Mouse (Mus musculus): ENCODE results near the gene Camk1d. TPM values are rescaled to one million over a fixed set of nuclear protein-coding genes. Genes with fewer than 3 reads are reported as not detected.

Camk1d gene
- total RNA-seq, 2 experiments from 2014 or later, result 99.2 to 101 TPM

DNA sequence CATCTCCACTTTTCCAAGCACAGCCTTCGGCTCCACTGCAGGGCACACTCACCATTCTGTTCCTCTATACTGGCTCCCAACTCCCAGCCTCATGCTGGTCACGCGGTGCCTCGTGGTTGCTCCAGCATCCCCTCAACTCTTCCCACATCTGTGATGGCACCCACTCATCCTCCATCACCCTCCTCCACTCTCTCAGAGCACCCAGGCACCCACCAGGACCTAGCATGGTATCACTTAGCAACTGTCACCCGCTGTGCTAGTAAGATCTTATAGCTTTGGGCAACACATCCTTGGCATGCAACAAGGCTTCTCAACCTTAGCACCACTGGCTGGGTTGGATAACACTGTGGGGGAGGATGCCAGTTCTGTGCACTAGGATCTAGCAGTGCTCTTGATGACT is 115.8 kb downstream of the Camk1d start:
- no peak for DNase-seq (ENCODE audit: extremely low spot score in 1 of 2, low spot score in 2 of 2)
- intact Hi-C loops (cut with DNase I), result no loop called here

DNA sequence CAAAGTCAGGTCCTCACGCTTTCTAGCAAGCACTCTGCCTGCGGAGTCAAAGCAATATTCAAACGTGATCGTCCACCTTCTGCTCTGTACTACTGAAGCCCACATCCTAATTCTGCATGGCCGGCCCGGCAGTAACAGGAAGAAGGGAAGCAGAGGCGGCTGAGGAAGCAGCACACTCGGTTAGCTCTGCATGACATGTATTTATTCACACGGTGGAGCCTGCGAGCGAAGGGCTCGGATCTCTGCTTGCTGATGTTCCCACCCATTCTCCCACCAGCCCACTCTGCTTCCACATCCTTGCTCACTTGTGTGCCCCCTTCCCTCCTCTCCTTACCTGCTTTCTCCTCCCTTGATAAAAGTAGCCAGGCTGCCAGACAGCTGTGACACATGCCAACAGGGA is 117.4 kb downstream of the Camk1d start:
- peak in 1 of 2 experiments; percentile 47 for DNase-seq (ENCODE audit: extremely low spot score in 1 of 2, low spot score in 2 of 2)
- intact Hi-C loops (cut with DNase I), result no loop called here

GRCm38 (mm10) chr2:5595356-5596191 is 118.7 kb downstream of the Camk1d start:
- intact Hi-C loops (cut with DNase I), result no loop called here
- DNase-seq (ENCODE audit: extremely low spot score in 1 of 2, low spot score in 2 of 2), result no peak

DNA sequence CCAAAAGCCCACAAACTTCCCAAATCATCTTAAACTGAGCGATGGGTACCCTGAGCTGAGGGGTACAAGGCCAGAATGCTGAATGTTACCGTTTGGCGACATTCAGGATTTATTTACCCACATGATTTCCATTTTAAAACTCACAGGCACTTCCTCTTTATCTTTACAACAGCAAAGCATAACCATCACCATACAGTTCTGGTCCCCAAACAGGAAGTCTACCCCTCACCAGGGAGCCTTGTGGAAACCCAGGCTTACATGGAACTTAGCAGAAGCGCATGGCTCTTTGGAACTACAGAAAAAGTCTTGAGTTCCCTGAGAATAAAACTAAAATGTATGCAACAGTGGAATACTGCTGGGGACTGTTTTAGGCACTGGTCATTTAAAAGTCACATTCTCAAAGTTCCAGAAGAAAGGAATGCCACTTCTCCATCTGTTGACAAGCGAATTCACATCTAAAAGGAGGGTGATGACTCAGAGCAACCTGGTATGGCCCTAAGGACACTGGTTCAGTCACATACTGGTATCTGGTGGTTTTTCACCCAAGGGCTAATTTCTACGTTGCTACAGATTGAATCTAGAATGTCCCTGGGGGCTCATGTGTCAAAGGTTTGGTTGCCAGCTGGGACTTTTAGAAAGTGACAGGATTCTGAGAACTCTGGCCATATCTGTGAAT is 121.7 kb downstream of the Camk1d start:
- no peak for DNase-seq (ENCODE audit: extremely low spot score in 1 of 2, low spot score in 2 of 2)
- intact Hi-C loops (cut with DNase I), result no loop called here

DNA sequence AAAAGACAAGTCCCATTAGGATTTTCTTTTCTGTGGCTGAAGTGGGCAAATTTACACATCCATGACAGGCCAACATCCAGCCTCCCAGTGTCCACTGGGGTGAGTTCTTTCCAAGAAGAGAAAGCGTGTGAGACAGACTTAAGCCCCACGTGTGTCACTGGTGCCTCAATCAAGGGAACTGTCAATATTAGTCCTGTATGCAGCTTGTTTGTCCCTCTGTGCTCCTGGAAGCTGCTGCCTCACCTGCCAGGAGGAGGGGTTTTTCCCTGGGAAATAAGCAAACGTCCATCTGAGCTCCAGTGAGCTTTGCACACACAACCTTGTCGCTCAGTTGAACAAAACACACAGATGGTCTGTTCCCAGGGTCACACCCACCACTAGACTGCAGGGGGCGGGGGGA is 124.2 kb downstream of the Camk1d start:
- intact Hi-C loops (cut with DNase I), result no loop called here
- no peak for DNase-seq (ENCODE audit: extremely low spot score in 1 of 2, low spot score in 2 of 2)

DNA sequence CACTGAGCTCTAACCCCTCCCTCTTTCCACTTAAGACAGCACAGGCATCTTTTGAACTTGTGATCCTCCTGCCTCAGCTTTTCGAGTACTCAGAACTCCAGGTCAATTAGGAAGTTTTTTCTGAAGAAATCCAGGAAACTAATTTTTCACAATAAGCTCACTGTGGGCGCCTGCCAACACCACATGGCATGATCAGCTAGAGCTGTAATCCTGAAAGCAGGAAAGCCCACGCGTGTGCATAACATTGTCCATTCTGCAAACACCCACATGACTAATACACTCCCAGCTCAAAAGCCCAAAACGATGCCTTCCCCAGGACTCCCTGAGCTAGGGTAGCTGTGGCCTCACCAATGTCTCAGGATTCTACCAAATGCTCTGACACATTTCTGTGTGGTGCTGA is 125.2 kb downstream of the Camk1d start:
- intact Hi-C loops (cut with DNase I), result no loop called here
- DNase-seq (ENCODE audit: extremely low spot score in 1 of 2, low spot score in 2 of 2), result no peak

GRCm38 (mm10) chr2:5588329-5588982 is 125.9 kb downstream of the Camk1d start:
- no peak for DNase-seq (ENCODE audit: extremely low spot score in 1 of 2, low spot score in 2 of 2)
- intact Hi-C loops (cut with DNase I), result no loop called here

- no peak for DNase-seq (ENCODE audit: extremely low spot score in 1 of 2, low spot score in 2 of 2)
- intact Hi-C loops (cut with DNase I), result no loop called here
Observed at GRCm38 (mm10) chr2:5584318-5585027, 129.8 kb downstream of the Camk1d start.

DNA sequence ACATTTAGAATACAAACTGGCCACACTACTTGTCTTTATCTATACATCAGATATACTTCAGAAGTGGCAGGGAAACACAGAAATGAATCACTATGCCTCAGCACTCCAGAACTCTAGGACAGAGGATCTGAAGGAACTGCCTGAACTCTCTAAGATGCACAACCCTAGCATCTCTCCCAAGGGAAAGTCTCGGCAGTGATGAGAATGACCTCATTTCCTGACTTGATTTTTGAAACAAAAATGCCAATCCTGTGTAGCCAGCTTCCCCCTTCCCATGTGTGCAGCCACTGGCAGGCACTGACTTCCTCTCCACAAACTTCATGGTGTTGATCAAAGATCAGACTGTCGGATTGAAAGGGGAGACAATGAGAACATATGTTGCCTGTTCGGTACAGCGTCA is 134.9 kb downstream of the Camk1d start:
- no peak for DNase-seq (ENCODE audit: extremely low spot score in 1 of 2, low spot score in 2 of 2)

DNA sequence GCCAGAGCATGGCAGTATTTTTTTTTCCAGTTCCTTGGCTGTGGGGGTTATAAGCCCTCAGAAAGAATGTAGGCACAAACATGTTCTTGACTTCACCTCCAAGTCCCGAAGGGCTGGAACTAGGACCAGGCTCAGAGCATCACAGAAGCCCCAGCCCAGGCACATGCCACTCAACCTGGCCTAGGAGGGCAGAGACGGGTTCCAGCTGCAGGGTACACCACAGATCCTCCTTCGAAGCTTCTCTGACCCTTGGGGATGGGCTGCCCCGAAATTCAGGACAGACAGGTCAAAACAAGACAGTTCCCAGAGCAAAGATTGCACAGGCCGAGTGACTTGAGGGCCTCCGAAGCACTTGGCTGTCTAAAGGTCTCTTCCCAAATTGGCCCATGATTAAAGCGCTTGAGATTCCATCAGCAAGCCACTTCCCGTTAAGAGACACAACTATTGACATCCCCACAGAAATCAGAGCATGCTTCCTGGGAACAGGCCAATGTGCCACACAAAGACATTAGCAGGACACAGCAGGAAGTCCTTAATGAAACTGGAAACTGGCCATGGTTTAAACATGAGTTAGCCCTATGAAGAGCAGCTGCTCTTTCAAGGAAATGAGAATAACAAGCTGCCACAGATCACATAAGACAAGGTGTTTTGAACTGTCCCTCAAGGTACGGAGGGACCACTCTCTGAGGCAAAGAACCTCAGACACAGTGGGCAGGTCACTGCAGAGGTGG is 136.8 kb downstream of the Camk1d start:
- peak in 1 of 2 experiments; percentile 60 for DNase-seq (ENCODE audit: extremely low spot score in 1 of 2, low spot score in 2 of 2)
- intact Hi-C loops (cut with DNase I), result no loop called here

More for the DNA sequence above, 134.9 kb downstream of the Camk1d start:
- intact Hi-C loops (cut with DNase I), result no loop called here

DNA sequence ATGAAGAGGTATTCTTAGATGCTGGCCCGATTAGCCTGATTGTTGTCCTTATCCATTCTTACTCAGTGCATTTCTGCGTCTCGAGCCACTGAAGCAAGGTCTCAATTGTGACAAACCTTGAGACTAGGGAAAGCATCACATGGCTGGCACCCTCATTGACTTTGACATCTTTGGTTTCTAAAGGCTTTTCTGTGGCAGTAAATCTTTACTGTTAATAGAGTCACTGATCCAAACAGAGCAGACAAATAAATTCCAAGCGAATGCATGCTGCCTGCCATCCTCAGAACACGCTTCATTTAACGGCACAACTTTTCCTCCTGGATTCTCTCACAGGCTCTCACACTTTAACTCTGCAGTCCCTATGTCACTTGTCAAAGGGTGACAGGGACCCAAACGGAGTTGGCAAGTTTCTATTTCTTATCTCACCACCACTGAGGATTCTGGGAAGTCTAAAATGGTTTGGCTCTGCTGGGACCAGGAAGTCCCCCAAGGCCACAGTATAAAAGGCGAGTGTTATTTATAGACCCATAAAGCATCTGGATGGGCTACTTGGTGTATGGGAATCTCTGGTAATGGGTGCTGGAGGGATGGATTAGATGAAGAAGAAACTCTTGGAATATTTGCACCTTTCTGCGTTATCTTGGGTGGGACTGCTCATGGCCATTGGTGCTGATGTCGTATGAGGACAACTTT is 141.9 kb downstream of the Camk1d start:
- no peak for DNase-seq (ENCODE audit: extremely low spot score in 1 of 2, low spot score in 2 of 2)
- intact Hi-C loops (cut with DNase I), result no loop called here

GRCm38 (mm10) chr2:5566611-5567010 is 147.7 kb downstream of the Camk1d start:
- no peak for DNase-seq (ENCODE audit: extremely low spot score in 1 of 2, low spot score in 2 of 2)
- intact Hi-C loops (cut with DNase I), result no loop called here

DNA sequence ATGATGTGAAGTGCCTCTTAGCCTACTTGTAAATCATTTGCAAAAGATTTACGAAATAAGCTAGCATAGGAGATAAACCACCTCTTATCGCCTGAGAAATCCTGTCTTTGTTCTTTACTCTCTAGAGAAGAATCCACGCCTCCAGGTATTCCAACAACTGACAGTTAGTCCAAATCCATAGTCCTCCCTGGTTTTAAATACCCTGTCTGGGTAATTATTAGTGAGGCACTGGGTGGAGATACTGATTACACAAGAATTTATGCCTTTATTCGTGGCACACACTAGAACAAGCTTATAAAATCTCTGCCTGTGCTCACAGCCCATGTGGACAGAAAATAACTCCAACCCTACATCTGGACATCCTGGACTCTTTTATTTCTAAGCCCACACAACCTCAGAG is 150.6 kb downstream of the Camk1d start:
- intact Hi-C loops (cut with DNase I), result no loop called here
- no peak for DNase-seq (ENCODE audit: extremely low spot score in 1 of 2, low spot score in 2 of 2)

- no peak for DNase-seq (ENCODE audit: extremely low spot score in 1 of 2, low spot score in 2 of 2)
- intact Hi-C loops (cut with DNase I), result no loop called here
Observed at GRCm38 (mm10) chr2:5561446-5561845, 152.9 kb downstream of the Camk1d start.

DNA sequence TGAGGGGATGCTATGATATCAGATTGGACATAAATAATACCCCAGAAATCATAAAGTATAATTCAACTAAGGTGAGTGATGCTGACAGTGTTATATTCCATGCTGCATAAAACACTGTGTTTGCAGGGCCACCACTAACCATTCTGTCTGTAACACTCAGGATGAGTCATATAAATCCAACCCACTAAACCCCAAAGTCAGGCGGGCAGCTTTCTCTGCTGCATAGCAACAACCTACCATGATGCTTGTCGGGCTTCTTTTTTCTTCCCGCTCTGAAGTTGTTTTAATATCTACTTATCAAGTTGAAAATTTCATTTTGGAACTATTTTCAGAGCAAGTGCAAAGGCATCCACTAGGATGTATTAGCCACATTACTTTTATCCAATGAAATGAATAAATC is 161.1 kb downstream of the Camk1d start:
- intact Hi-C loops (cut with DNase I), result no loop called here
- DNase-seq (ENCODE audit: extremely low spot score in 1 of 2, low spot score in 2 of 2), result no peak

DNA sequence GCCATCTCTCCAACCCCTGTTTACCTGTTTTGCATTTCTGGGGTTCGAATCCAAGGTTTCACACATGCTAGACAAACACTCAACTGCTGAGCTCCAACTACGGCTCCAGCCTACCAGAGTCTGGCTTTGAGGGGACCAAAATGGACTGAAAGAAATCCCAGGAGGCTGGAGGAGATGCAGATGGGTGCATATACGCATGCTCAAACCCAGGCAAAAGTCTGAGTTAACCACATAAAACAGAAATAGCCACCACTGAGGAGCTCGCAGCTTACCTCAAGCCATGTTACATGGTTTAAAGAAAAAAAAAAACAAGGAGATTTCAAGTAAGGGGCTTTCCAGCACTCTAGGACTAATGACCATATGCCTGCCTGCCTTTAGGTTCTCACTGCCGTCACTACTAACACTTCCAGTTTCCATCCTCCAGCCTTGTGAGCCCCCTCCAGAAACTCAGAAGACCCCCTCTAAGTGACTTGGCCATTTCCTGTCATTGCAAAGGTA is 162.5 kb downstream of the Camk1d start:
- DNase-seq (ENCODE audit: extremely low spot score in 1 of 2, low spot score in 2 of 2), result no peak
- intact Hi-C loops (cut with DNase I), result no loop called here

GRCm38 (mm10) chr2:5549334-5549733 is 165.0 kb downstream of the Camk1d start:
- no peak for DNase-seq (ENCODE audit: extremely low spot score in 1 of 2, low spot score in 2 of 2)
- intact Hi-C loops (cut with DNase I), result no loop called here

DNA sequence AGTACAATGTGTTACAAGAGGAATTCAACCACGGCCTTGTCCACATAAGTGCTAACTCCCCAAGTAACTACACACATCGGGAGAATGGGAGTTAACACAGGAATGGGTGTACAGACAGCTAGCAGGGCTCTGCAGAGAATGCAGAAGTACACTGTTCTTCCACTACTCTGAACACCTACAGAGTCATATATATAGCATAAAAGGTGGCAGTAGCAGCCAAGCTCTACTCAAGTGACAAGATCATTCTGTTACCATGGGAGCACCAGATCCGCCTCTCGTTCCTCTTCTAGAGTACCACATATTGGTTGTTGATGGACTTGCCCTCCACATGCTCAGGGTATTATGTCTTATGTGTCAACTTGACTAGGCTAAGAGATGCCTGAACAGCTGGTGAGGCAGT is 165.4 kb downstream of the Camk1d start:
- DNase-seq (ENCODE audit: extremely low spot score in 1 of 2, low spot score in 2 of 2), result no peak
- intact Hi-C loops (cut with DNase I), result no loop called here
